Mouse (Mus musculus) kidney, adult 2 months (tissue): ENCODE data around the gene Hebp2. TPM values are rescaled to one million over a fixed set of nuclear protein-coding genes. Genes with fewer than 3 reads are reported as not detected.

Experiments
- DNase-seq: peaks from one replicate; pipeline ENCODE4 v3.0.0; 2021
- H3K27ac ChIP-seq: fragments of 200-500 bp; 2 replicates; pipeline ENCODE4 v1.5.1; 2012; ENCODE audit warnings: low read depth, low read length, control low read depth, inconsistent platforms; ENCODE audit not compliant: insufficient read depth
- H3K27me3 ChIP-seq: fragments of 200-500 bp; replicated peaks from 2 replicates; pipeline ENCODE4 v1.6.1; 2012; ENCODE audit warnings: mild to moderate bottlenecking, moderate library complexity, low read length, inconsistent platforms; ENCODE audit not compliant: control insufficient read depth, insufficient read depth
- H3K36me3 ChIP-seq: fragments of 200-500 bp; 2 replicates; pipeline ENCODE4 v1.6.1; 2012; ENCODE audit warnings: mild to moderate bottlenecking, moderate library complexity, low read length, inconsistent platforms; ENCODE audit not compliant: control insufficient read depth, insufficient read depth
- H3K4me1 ChIP-seq: fragments of 200-500 bp; 2 replicates; pipeline ENCODE4 v1.6.1; 2011; ENCODE audit warnings: low read length; ENCODE audit not compliant: control insufficient read depth, insufficient read depth
- H3K4me3 ChIP-seq: fragments of 200-500 bp; 2 replicates; pipeline ENCODE4 v1.5.1; 2011; ENCODE audit warnings: mild to moderate bottlenecking, low read depth, low read length, control low read depth; ENCODE audit not compliant: insufficient read depth
- CTCF ChIP-seq: fragments of 200-500 bp; conservative IDR thresholded peaks from 2 replicates; pipeline ENCODE4 v1.5.1; 2011; ENCODE audit warnings: low read depth, mild to moderate bottlenecking, control low read depth, low read length, moderate library complexity, mixed read lengths; ENCODE audit not compliant: insufficient read depth, insufficient read length
- POLR2A ChIP-seq: fragments of 200-500 bp; IDR thresholded peaks from one replicate; pipeline ENCODE4 v1.6.1; 2011; ENCODE audit warnings: low read depth, low read length, control low read depth
- WGBS: fragments of 180-500 bp; shearing (Covaris S2); methylation state at CpG from one replicate; pipeline ENCODE4 v1.1.7; 2018; 5-methylcytosine and 5-hydroxymethylcytosine counted together
- polyA plus RNA-seq: library from polyadenylated mRNA; depleted of rRNA; stranded (reverse); fragments of >200 nt; gene quantifications from 2 replicates; pipeline ENCODE4 v1.2.3, GENCODE M21; 2012

Gene Hebp2
- polyA plus RNA-seq, 1 experiment: 2.9 TPM

GRCm38 (mm10) chr10:18528475-18528874 is 17.4 kb downstream of the Hebp2 start:
- Histone ChIP-seq H3K4me1 (peaks cover 14% of the 10 kb centered on the region; the same call in 1 of the 2 replicates), H3K27me3 (no peaks in the 10 kb centered on the region), H3K4me3 (no peak overlapping the region), H3K36me3 (peaks cover 1% of the 10 kb centered on the region; the same call in 1 of the 2 replicates), H3K27ac (no peak overlapping the region)
- TF ChIP-seq POLR2A (no peak), CTCF (0 out of 2 replicates have a peak, but pooled peaks have one; percentile 0)
- peak; percentile 47 for DNase-seq
- 47% methylated on average over 5 of the region's 5 CpGs for WGBS

GRCm38 (mm10) chr10:18527766-18528165 is 18.1 kb downstream of the Hebp2 start:
- no peak for TF ChIP-seq CTCF
- TF ChIP-seq POLR2A: no peak
- Histone ChIP-seq H3K4me3 (no peak overlapping the region), H3K36me3 (no peaks in the 10 kb centered on the region; the same call in 1 of the 2 replicates), H3K27me3 (no peaks in the 10 kb centered on the region), H3K4me1 (peaks cover 14% of the 10 kb centered on the region; the same call in 1 of the 2 replicates), H3K27ac (no peak overlapping the region)
- WGBS: 41% methylated on average over 7 of the region's 7 CpGs
- DNase-seq: peak; percentile 73

- peak; percentile 61 for DNase-seq
- no peak overlapping the region for H3K4me3 ChIP-seq
- peak overlapping the region; percentile 32; the same call in 1 of the 2 replicates for H3K27ac ChIP-seq
- no peaks in the 10 kb centered on the region; the same call in 1 of the 2 replicates for H3K36me3 ChIP-seq
- peaks cover 14% of the 10 kb centered on the region; the same call in 1 of the 2 replicates for H3K4me1 ChIP-seq
- WGBS: 50% methylated on average over 20 of the region's 20 CpGs
- H3K27me3 ChIP-seq: no peaks in the 10 kb centered on the region
- TF ChIP-seq POLR2A: no peak
- TF ChIP-seq CTCF: no peak
Measured at GRCm38 (mm10) chr10:18526851-18527675, 18.8 kb downstream of the Hebp2 start.

- H3K4me3 ChIP-seq: no peak overlapping the region
- DNase-seq: peak; percentile 51
- no peaks in the 10 kb centered on the region for H3K27me3 ChIP-seq
- H3K27ac ChIP-seq: no peak overlapping the region
- H3K4me1 ChIP-seq: peaks cover 14% of the 10 kb centered on the region; the same call in 1 of the 2 replicates
- TF ChIP-seq CTCF (no peak), POLR2A (no peak)
- WGBS: 67% methylated on average over 22 of the region's 22 CpGs
- H3K36me3 ChIP-seq: no peaks in the 10 kb centered on the region
Measured at GRCm38 (mm10) chr10:18526184-18526850, 19.6 kb downstream of the Hebp2 start.

GRCm38 (mm10) chr10:18525726-18526125 is 20.1 kb downstream of the Hebp2 start:
- TF ChIP-seq POLR2A (no peak), CTCF (no peak)
- DNase-seq: no peak
- no peaks in the 10 kb centered on the region for H3K36me3 ChIP-seq
- H3K27me3 ChIP-seq: no peaks in the 10 kb centered on the region
- 64% methylated on average over 9 of the region's 9 CpGs for WGBS
- H3K27ac ChIP-seq: no peak overlapping the region
- H3K4me1 ChIP-seq: peaks cover 14% of the 10 kb centered on the region; the same call in 1 of the 2 replicates
- H3K4me3 ChIP-seq: no peak overlapping the region

- Histone ChIP-seq H3K4me3 (no peak overlapping the region), H3K4me1 (peaks cover 14% of the 10 kb centered on the region; the same call in 1 of the 2 replicates), H3K27ac (no peak overlapping the region), H3K36me3 (no peaks in the 10 kb centered on the region), H3K27me3 (no peaks in the 10 kb centered on the region)
- no peak for DNase-seq
- 91% methylated on average over 15 of the region's 15 CpGs for WGBS
- no peak for TF ChIP-seq CTCF
- no peak for TF ChIP-seq POLR2A
Measured at GRCm38 (mm10) chr10:18525311-18525710, 20.6 kb downstream of the Hebp2 start.

GRCm38 (mm10) chr10:18522556-18522955 is 23.3 kb downstream of the Hebp2 start:
- no peak for DNase-seq
- Histone ChIP-seq H3K36me3 (no peaks in the 10 kb centered on the region), H3K27me3 (no peaks in the 10 kb centered on the region), H3K4me3 (no peak overlapping the region), H3K27ac (no peak overlapping the region), H3K4me1 (peaks cover 11% of the 10 kb centered on the region; the same call in 1 of the 2 replicates)
- TF ChIP-seq POLR2A (no peak), CTCF (no peak)
- 81% methylated on average over 2 of the region's 2 CpGs for WGBS
